Comparison of ENCODE assay signal across 9 mouse cellular contexts in genomic region chr17:28693086-28693485, GRCm38 (mm10). TPM values are rescaled to one million over a fixed set of nuclear protein-coding genes. Genes with fewer than 3 reads are reported as not detected.
DNase-seq lines count a peak whose midpoint lies in the region; ATAC-seq and TF ChIP-seq lines count a peak whose summit lies in the region.
"Had no signal": no experiment of that assay in that cellular context is flagged by ENCODE, and none has a peak within 500 bp of the region (broad histone marks: within the 10 kb centered on the region; RNA-seq: fewer than 3 reads in every experiment).

No protein-coding gene starts in this region.

- no peak for ATAC-seq in kidney, embryonic 16.5 days (ENCODE audit: low FRiP score, low TSS enrichment)
- ATAC-seq in intestine, embryonic 14.5 days (replicated peaks; ENCODE audit: low FRiP score, low TSS enrichment, low read depth), result no peak
- ATAC-seq in midbrain, postnatal 0 days (ENCODE audit: low FRiP score), result no peak
- no peak for ATAC-seq in CD4-positive, CD25-positive, alpha-beta regulatory T cell, adult 4 months

- peak overlapping the region; percentile 99 for H3K4me3 ChIP-seq in kidney, embryonic 16.5 days (ENCODE audit: low read length)
- H3K4me3 ChIP-seq in embryonic facial prominence, embryonic 10.5 days, result peak overlapping the region; percentile 74
- peak overlapping the region; percentile 99 for H3K4me3 ChIP-seq in intestine, embryonic 14.5 days (ENCODE audit: low read depth, low read length)
- H3K4me3 ChIP-seq in midbrain, postnatal 0 days (ENCODE audit: low read depth, low read length), result peak overlapping the region; percentile 98

- H3K36me3 ChIP-seq in kidney, embryonic 16.5 days (ENCODE audit: insufficient read depth, low read length), result no peaks in the 10 kb centered on the region
- H3K36me3 ChIP-seq in embryonic facial prominence, embryonic 10.5 days (replicated peaks), result peaks cover 2% of the 10 kb centered on the region; the same call in 1 of the 2 replicates
- H3K36me3 ChIP-seq in intestine, embryonic 14.5 days (ENCODE audit: control insufficient read depth, insufficient read depth, low read length), result no peaks in the 10 kb centered on the region; the same call in 1 of the 2 replicates
- H3K36me3 ChIP-seq in midbrain, postnatal 0 days (ENCODE audit: insufficient read depth, low read length), result no peaks in the 10 kb centered on the region

- no peaks in the 10 kb centered on the region for H3K9me3 ChIP-seq in kidney, embryonic 16.5 days (ENCODE audit: low read length)
- no peaks in the 10 kb centered on the region for H3K9me3 ChIP-seq in embryonic facial prominence, embryonic 10.5 days
- H3K9me3 ChIP-seq in intestine, embryonic 14.5 days (ENCODE audit: control insufficient read depth, low read length), result no peaks in the 10 kb centered on the region
- H3K9me3 ChIP-seq in midbrain, postnatal 0 days (ENCODE audit: low read length), result no peaks in the 10 kb centered on the region

- H3K4me2 ChIP-seq in kidney, embryonic 16.5 days (replicated peaks; ENCODE audit: low read depth, low read length), result peak overlapping the region; percentile 57
- peak overlapping the region; percentile 71 for H3K4me2 ChIP-seq in intestine, embryonic 14.5 days (ENCODE audit: low read length)
- H3K4me2 ChIP-seq in midbrain, postnatal 0 days (ENCODE audit: low read depth, low read length, poor library complexity, severe bottlenecking), result peak overlapping the region; percentile 67

- 32% methylated on average over 3 of the region's 3 CpGs for WGBS in kidney, embryonic 16.5 days
- 50% methylated on average over 3 of the region's 3 CpGs for WGBS in embryonic facial prominence, embryonic 10.5 days
- WGBS in intestine, embryonic 14.5 days, result 28% methylated on average over 3 of the region's 3 CpGs
- WGBS in midbrain, postnatal 0 days, result 45% methylated on average over 3 of the region's 3 CpGs

- H3K9ac ChIP-seq in kidney, embryonic 16.5 days (replicated peaks; ENCODE audit: low read length), result peak overlapping the region; percentile 92; the same call in 1 of the 2 replicates
- H3K9ac ChIP-seq in intestine, embryonic 14.5 days (ENCODE audit: low read length), result peak overlapping the region; percentile 88
- peak overlapping the region; percentile 95; the same call in 1 of the 2 replicates for H3K9ac ChIP-seq in midbrain, postnatal 0 days (replicated peaks; ENCODE audit: low read length, poor library complexity, severe bottlenecking)

- peaks cover 48% of the 10 kb centered on the region for H3K4me1 ChIP-seq in kidney, embryonic 16.5 days (ENCODE audit: insufficient read depth, low read length)
- H3K4me1 ChIP-seq in embryonic facial prominence, embryonic 10.5 days, result peaks cover 64% of the 10 kb centered on the region
- peaks cover 48% of the 10 kb centered on the region for H3K4me1 ChIP-seq in intestine, embryonic 14.5 days (replicated peaks; ENCODE audit: control insufficient read depth, insufficient read depth, low read length)
- H3K4me1 ChIP-seq in midbrain, postnatal 0 days (ENCODE audit: insufficient read depth, low read length), result peaks cover 12% of the 10 kb centered on the region; the same call in 1 of the 2 replicates

- TF ChIP-seq CTCF in midbrain, postnatal 0 days (IDR thresholded peaks at IDR 0.05), result no peak

- H3K27me3 ChIP-seq in kidney, embryonic 16.5 days (ENCODE audit: insufficient read depth, low read length), result peaks cover 3% of the 10 kb centered on the region; the same call in 1 of the 2 replicates
- peaks cover 22% of the 10 kb centered on the region for H3K27me3 ChIP-seq in embryonic facial prominence, embryonic 10.5 days (replicated peaks; ENCODE audit: low read depth, poor library complexity, severe bottlenecking)
- H3K27me3 ChIP-seq in intestine, embryonic 14.5 days (replicated peaks; ENCODE audit: control insufficient read depth, insufficient read depth, low read length), result peaks cover 3% of the 10 kb centered on the region; the same call in 1 of the 2 replicates
- no peaks in the 10 kb centered on the region for H3K27me3 ChIP-seq in midbrain, postnatal 0 days (ENCODE audit: insufficient read depth, low read length)

- peak overlapping the region; percentile 96; the same call in 1 of the 2 replicates for H3K27ac ChIP-seq in kidney, embryonic 16.5 days (ENCODE audit: low read length)
- H3K27ac ChIP-seq in embryonic facial prominence, embryonic 10.5 days (replicated peaks), result no peak overlapping the region
- H3K27ac ChIP-seq in intestine, embryonic 14.5 days (ENCODE audit: low read depth), result no peak overlapping the region
- no peak overlapping the region for H3K27ac ChIP-seq in midbrain, postnatal 0 days (ENCODE audit: low read depth, low read length)

- DNase-seq in kidney, postnatal 14 days, result no peak
- DNase-seq in embryonic facial prominence, embryonic 10.5 days (ENCODE audit: low spot score), result no peak
- no peak for DNase-seq in intestine, embryonic 14.5 days (ENCODE audit: low spot score)
- no peak for DNase-seq in midbrain, postnatal 0 days (ENCODE audit: low spot score)
- DNase-seq in cerebellum, postnatal 36 days, result no peak
- DNase-seq in cerebellum, postnatal 10 days, result no peak

RNA-seq across cellular contexts. Expression of gene Mapk14, which starts 2.0 kb away (rescaled TPM):
- 42.6 and 44.3 TPM in 2 replicates for polyA plus RNA-seq in kidney, embryonic 16.5 days (2015; fragmentation: Nextera tagmentation; extraction: Ambion mirVana)
- polyA plus RNA-seq in embryonic facial prominence, embryonic 10.5 days (2016; fragmentation: Nextera tagmentation; extraction: Ambion mirVana), result 48.1 and 50.7 TPM in 2 replicates
- 60.7 and 62.6 TPM in 2 replicates for polyA plus RNA-seq in intestine, embryonic 14.5 days (2014; fragmentation: Nextera tagmentation; extraction: Ambion mirVana)
- 40.5 and 43.4 TPM in 2 replicates for total RNA-seq in midbrain, postnatal 0 days (2014; rRNA removed)
- 16.3 and 19.0 TPM in 2 replicates for polyA plus RNA-seq in midbrain, postnatal 0 days (2015; fragmentation: Nextera tagmentation; extraction: Ambion mirVana)
- 10 to 100 TPM; 17.8 to 20.7 TPM for polyA plus RNA-seq in CD4-positive, CD25-positive, alpha-beta regulatory T cell, adult 4 months (2017; shearing (Covaris generic))

RNA-seq across cellular contexts. Expression of gene Slc26a8, which starts 3.1 kb away (rescaled TPM):
- polyA plus RNA-seq in kidney, embryonic 16.5 days (2015; fragmentation: Nextera tagmentation; extraction: Ambion mirVana), result 0.46 and 0.53 TPM in 2 replicates
- polyA plus RNA-seq in embryonic facial prominence, embryonic 10.5 days (2016; fragmentation: Nextera tagmentation; extraction: Ambion mirVana), result 0.21 and 0.77 TPM in 2 replicates
- polyA plus RNA-seq in intestine, embryonic 14.5 days (2014; fragmentation: Nextera tagmentation; extraction: Ambion mirVana), result 0.35 and 0.55 TPM in 2 replicates
- 1.1 and 4.4 TPM in 2 replicates for total RNA-seq in midbrain, postnatal 0 days (2014; rRNA removed)
- 1.7 and 1.8 TPM in 2 replicates for polyA plus RNA-seq in midbrain, postnatal 0 days (2015; fragmentation: Nextera tagmentation; extraction: Ambion mirVana)
- polyA plus RNA-seq in CD4-positive, CD25-positive, alpha-beta regulatory T cell, adult 4 months (2017; shearing (Covaris generic)), result under 1 TPM in 1 of 2 experiments, not detected in 1; 0.32 TPM
- total RNA-seq: hematopoietic stem cell, adult 5-6 weeks had no signal

RNA-seq across cellular contexts. Expression of gene AC170998.1, which starts 32.8 kb away (rescaled TPM):
- 1.8 and 4.2 TPM in 2 replicates for polyA plus RNA-seq in kidney, embryonic 16.5 days (2015; fragmentation: Nextera tagmentation; extraction: Ambion mirVana)
- 3.3 and 3.6 TPM in 2 replicates for polyA plus RNA-seq in embryonic facial prominence, embryonic 10.5 days (2016; fragmentation: Nextera tagmentation; extraction: Ambion mirVana)
- 4.0 and 4.7 TPM in 2 replicates for polyA plus RNA-seq in intestine, embryonic 14.5 days (2014; fragmentation: Nextera tagmentation; extraction: Ambion mirVana)
- total RNA-seq in midbrain, postnatal 0 days (2014; rRNA removed), result 2.7 and 4.2 TPM in 2 replicates
- polyA plus RNA-seq in midbrain, postnatal 0 days (2015; fragmentation: Nextera tagmentation; extraction: Ambion mirVana), result 1.8 and 3.2 TPM in 2 replicates
- 10 to 100 TPM; 10.1 TPM for polyA plus RNA-seq in CD4-positive, CD25-positive, alpha-beta regulatory T cell, adult 4 months (2017; shearing (Covaris generic))
